In the genomic region with DNA sequence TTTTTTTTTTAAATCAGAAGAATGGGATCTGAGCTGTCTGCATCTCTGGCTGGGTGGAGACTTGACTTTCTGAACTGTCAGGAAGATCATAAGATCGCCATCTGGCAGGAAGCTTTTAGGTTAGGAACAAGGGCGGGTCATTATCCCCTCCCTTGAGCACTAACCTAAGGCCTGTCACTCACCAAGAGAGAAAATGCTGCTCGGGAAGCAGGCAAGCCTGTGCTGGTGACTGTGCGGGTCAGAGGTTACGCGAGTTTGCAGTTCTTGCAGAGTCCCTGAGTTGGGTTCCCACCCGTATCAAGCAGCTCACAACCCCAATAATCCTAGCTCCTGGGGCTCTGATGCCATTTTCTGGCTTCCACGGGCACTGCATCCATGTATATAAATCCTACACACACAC, we compare ENCODE assay signal across 25 mouse cellular contexts. TPM values are rescaled to one million over a fixed set of nuclear protein-coding genes. Genes with fewer than 3 reads are reported as not detected.
A peak's percentile ranks its signal among the peaks of the same experiment; 100 is the strongest.
DNase-seq lines count a peak whose midpoint lies in the region; ATAC-seq lines count a peak whose summit lies in the region.
"Had no signal": no experiment of that assay in that cellular context is flagged by ENCODE, and none has a peak within 500 bp of the region (broad histone marks: within the 10 kb centered on the region; RNA-seq: fewer than 3 reads in every experiment).

No protein-coding gene starts in this region.

- H3K27me3 ChIP-seq in hindbrain, embryonic 11.5 days (ENCODE audit: control insufficient read depth, insufficient read depth, low read length) = no peaks in the 10 kb centered on the region
- H3K27me3 ChIP-seq in hindbrain, embryonic 13.5 days = 0 out of 2 replicates have a peak, but pooled peaks cover 4% of the 10 kb centered on the region
- H3K27me3 ChIP-seq: forebrain, embryonic 13.5 days; hindbrain, embryonic 12.5 days; intestine, embryonic 15.5 days had no signal

- WGBS in hindbrain, embryonic 11.5 days = 45% methylated on average over 8 of the region's 8 CpGs
- WGBS in hindbrain, embryonic 13.5 days = 50% methylated on average over 8 of the region's 8 CpGs

- no peaks in the 10 kb centered on the region for H3K36me3 ChIP-seq in hindbrain, embryonic 11.5 days (ENCODE audit: control insufficient read depth, insufficient read depth, low read length)
- H3K36me3 ChIP-seq in hindbrain, embryonic 13.5 days = no peaks in the 10 kb centered on the region
- H3K36me3 ChIP-seq: heart, embryonic 15.5 days; hindbrain, embryonic 12.5 days; intestine, embryonic 15.5 days had no signal

- H3K9me3 ChIP-seq in hindbrain, embryonic 11.5 days (ENCODE audit: control insufficient read depth, low read length) = no peaks in the 10 kb centered on the region
- H3K9me3 ChIP-seq in hindbrain, embryonic 13.5 days = no peaks in the 10 kb centered on the region; the same call in 1 of the 2 replicates
- H3K9me3 ChIP-seq: forebrain, embryonic 13.5 days; heart, embryonic 15.5 days; hindbrain, embryonic 12.5 days; intestine, embryonic 15.5 days had no signal

- H3K4me2 ChIP-seq in hindbrain, embryonic 11.5 days (replicated peaks; ENCODE audit: low read depth, low read length) = no peak overlapping the region
- H3K4me2 ChIP-seq in hindbrain, embryonic 13.5 days = no peak overlapping the region
- H3K4me2 ChIP-seq: forebrain, embryonic 13.5 days; heart, embryonic 11.5 days; heart, embryonic 15.5 days; hindbrain, embryonic 12.5 days; intestine, embryonic 15.5 days had no signal

- ATAC-seq in hindbrain, embryonic 11.5 days (ENCODE audit: low FRiP score) = no peak
- no peak for ATAC-seq in hindbrain, embryonic 13.5 days (ENCODE audit: low FRiP score)
- ATAC-seq: forebrain, embryonic 13.5 days; forebrain, postnatal 0 days; intestine, embryonic 15.5 days had no signal

- no peak overlapping the region for H3K9ac ChIP-seq in hindbrain, embryonic 11.5 days (ENCODE audit: low read depth, low read length)
- H3K9ac ChIP-seq in hindbrain, embryonic 13.5 days = no peak overlapping the region
- H3K9ac ChIP-seq: forebrain, embryonic 13.5 days; forebrain, postnatal 0 days; heart, embryonic 15.5 days; hindbrain, embryonic 12.5 days; intestine, embryonic 15.5 days had no signal

- H3K4me3 ChIP-seq in hindbrain, embryonic 11.5 days (ENCODE audit: low read depth, low read length) = no peak overlapping the region
- H3K4me3 ChIP-seq in hindbrain, embryonic 13.5 days = no peak overlapping the region
- H3K4me3 ChIP-seq: forebrain, embryonic 13.5 days; heart, adult 2 months; heart, embryonic 15.5 days; hindbrain, embryonic 12.5 days; intestine, embryonic 15.5 days had no signal

- intact Hi-C loops in heart, postnatal 25 days (cut with DNase I) = no loop called here

- H3K4me1 ChIP-seq in hindbrain, embryonic 11.5 days (replicated peaks; ENCODE audit: control insufficient read depth, insufficient read depth, low read length) = no peaks in the 10 kb centered on the region
- H3K4me1 ChIP-seq in hindbrain, embryonic 13.5 days (replicated peaks) = no peaks in the 10 kb centered on the region
- H3K4me1 ChIP-seq: forebrain, embryonic 13.5 days; heart, embryonic 15.5 days; intestine, embryonic 15.5 days had no signal

- no peak overlapping the region for H3K27ac ChIP-seq in hindbrain, embryonic 11.5 days (ENCODE audit: low read depth, low read length)
- H3K27ac ChIP-seq in hindbrain, embryonic 13.5 days = no peak overlapping the region
- H3K27ac ChIP-seq: forebrain, embryonic 13.5 days; heart, adult 2 months; heart, embryonic 15.5 days; hindbrain, embryonic 12.5 days; intestine, embryonic 15.5 days had no signal

- peak; percentile 29 for DNase-seq in hindbrain, embryonic 11.5 days (ENCODE audit: low spot score)
- peak; percentile 40 for DNase-seq in ZHBTc4 (ENCODE audit: low read depth, low spot score)
- DNase-seq in embryo, embryonic 9.5 days (ENCODE audit: extremely low spot score) = peak; percentile 19
- DNase-seq in heart, postnatal 25 days (ENCODE audit: low spot score) = no peak
- DNase-seq in urinary bladder, postnatal 25 days (ENCODE audit: low spot score) = no peak
- DNase-seq: adrenal gland, postnatal 14 days; cerebellum, adult 11-12 months; cerebellum, adult 9-10 months; cerebellum, postnatal 25 days; forebrain, postnatal 0 days; gastrocnemius, postnatal 10 days; heart, adult 2 months; heart, postnatal 14 days; kidney, adult 18-20 months had no signal

RNA-seq across cellular contexts. Expression of a gene that starts 5.1 kb away (rescaled TPM):
- not detected in 2 replicates for polyA plus RNA-seq in hindbrain, embryonic 11.5 days (2014; fragmentation: Nextera tagmentation; extraction: Ambion mirVana)
- not detected in 2 replicates for polyA plus RNA-seq in hindbrain, embryonic 13.5 days (2015; fragmentation: Nextera tagmentation; extraction: Ambion mirVana)
- total RNA-seq in heart, postnatal 25 days (2021) = not detected
- total RNA-seq: adrenal gland, adult 18-20 months; adrenal gland, postnatal 14 days; ES-E14; forebrain, postnatal 0 days; gastrocnemius, postnatal 10 days; heart, adult 2 months; heart, postnatal 14 days had no signal
- polyA plus RNA-seq: cortical plate, adult 2 months; embryonic facial prominence, embryonic 14.5 days; forebrain, embryonic 13.5 days; forebrain, postnatal 0 days; gonadal fat pad, adult 2 months; heart, adult 2 months; heart, embryonic 11.5 days; heart, embryonic 15.5 days; hindbrain, embryonic 12.5 days; intestine, embryonic 15.5 days had no signal

RNA-seq across cellular contexts. Expression of a gene that starts 5.4 kb away (rescaled TPM):
- 0.39 TPM in 1 of 2 replicates, not detected in the other for polyA plus RNA-seq in hindbrain, embryonic 11.5 days (2014; fragmentation: Nextera tagmentation; extraction: Ambion mirVana)
- 0.25 and 0.49 TPM in 2 replicates for polyA plus RNA-seq in hindbrain, embryonic 13.5 days (2015; fragmentation: Nextera tagmentation; extraction: Ambion mirVana)
- total RNA-seq in heart, postnatal 25 days (2021) = 10 to 100 TPM; 27.8 to 31.5 TPM
- polyA plus RNA-seq: hindbrain, embryonic 12.5 days had no signal

RNA-seq across cellular contexts. Expression of a gene that starts 9.1 kb away (rescaled TPM):
- not detected in 2 replicates for polyA plus RNA-seq in hindbrain, embryonic 11.5 days (2014; fragmentation: Nextera tagmentation; extraction: Ambion mirVana)
- not detected in 2 replicates for polyA plus RNA-seq in hindbrain, embryonic 13.5 days (2015; fragmentation: Nextera tagmentation; extraction: Ambion mirVana)
- 1 to 10 TPM in 1 of 2 experiments, under 1 TPM in 1; 0.52 to 1.1 TPM for total RNA-seq in heart, postnatal 25 days (2021)
- total RNA-seq: forebrain, postnatal 0 days; gastrocnemius, postnatal 10 days had no signal
- polyA plus RNA-seq: cortical plate, adult 2 months; forebrain, embryonic 13.5 days; forebrain, postnatal 0 days; heart, embryonic 11.5 days; heart, embryonic 15.5 days; hindbrain, embryonic 12.5 days; intestine, embryonic 15.5 days had no signal

RNA-seq across cellular contexts. Expression of a gene that starts 45.1 kb away (rescaled TPM):
- polyA plus RNA-seq in hindbrain, embryonic 11.5 days (2014; fragmentation: Nextera tagmentation; extraction: Ambion mirVana) = 3.1 and 3.5 TPM in 2 replicates
- polyA plus RNA-seq in hindbrain, embryonic 13.5 days (2015; fragmentation: Nextera tagmentation; extraction: Ambion mirVana) = 2.5 and 3.5 TPM in 2 replicates
- total RNA-seq in heart, postnatal 25 days (2021) = 10 to 100 TPM; 10.1 to 10.8 TPM

Comparison
In these comparisons a context has a peak if more than half of its experiments do, and no peak if none do; other contexts are left out.
1. DNase-seq: peak in hindbrain, embryonic 11.5 days (single experiment), ZHBTc4 (single experiment) and embryo, embryonic 9.5 days (single experiment); none in heart, postnatal 25 days (single experiment) and urinary bladder, postnatal 25 days (single experiment).